Mouse (Mus musculus) midbrain, embryonic 12.5 days (tissue): ENCODE measurements around the gene Arpin. TPM values are rescaled to one million over a fixed set of nuclear protein-coding genes. Genes with fewer than 3 reads are reported as not detected.

Experiments used
- ATAC-seq: fragments of 200-750 bp; cut with Nextera tagmentation; 2 replicates; pipeline ENCODE4 v1.8.0; 2017; ENCODE audit warnings: low read depth, moderate TSS enrichment, moderate library complexity; ENCODE audit not compliant: low FRiP score
- H3K27ac ChIP-seq: fragments of 300-500 bp; sonication (generic); replicated peaks from 2 replicates; pipeline ENCODE4 v1.5.1; 2016; ENCODE audit warnings: mild to moderate bottlenecking
- H3K27me3 ChIP-seq: fragments of 300-500 bp; sonication (generic); 2 replicates; pipeline ENCODE4 v1.6.1; 2016; ENCODE audit warnings: mild to moderate bottlenecking
- H3K36me3 ChIP-seq: fragments of 300-500 bp; sonication (generic); 2 replicates; pipeline ENCODE4 v1.6.1; 2016
- H3K4me1 ChIP-seq: fragments of 300-500 bp; sonication (generic); 2 replicates; pipeline ENCODE4 v1.6.1; 2016
- H3K4me2 ChIP-seq: fragments of 300-500 bp; sonication (generic); replicated peaks from 2 replicates; pipeline ENCODE4 v1.6.1; 2016; ENCODE audit warnings: mild to moderate bottlenecking, moderate library complexity
- H3K4me3 ChIP-seq: fragments of 300-500 bp; sonication (generic); 2 replicates; pipeline ENCODE4 v1.5.1; 2016; ENCODE audit warnings: mild to moderate bottlenecking
- H3K9ac ChIP-seq: fragments of 300-500 bp; sonication (generic); replicated peaks from 2 replicates; pipeline ENCODE4 v1.6.1; 2016; ENCODE audit warnings: mild to moderate bottlenecking, moderate library complexity
- H3K9me3 ChIP-seq: fragments of 300-500 bp; sonication (generic); 2 replicates; pipeline ENCODE4 v1.6.1; 2016; ENCODE audit warnings: mild to moderate bottlenecking
- WGBS: fragments of 180-500 bp; shearing (Covaris S2); methylation state at CpG from one replicate; pipeline ENCODE4 v1.1.7; 2016; 5-methylcytosine and 5-hydroxymethylcytosine counted together
- polyA plus RNA-seq: library from polyadenylated mRNA; unstranded; fragments of >200 nt; fragmentation: Nextera tagmentation; extraction: Ambion mirVana; gene quantifications from 2 replicates; pipeline ENCODE4 v1.2.1, GENCODE M21; 2016

Arpin gene
- polyA plus RNA-seq, 1 experiment from 2014 or later, result 19.2 TPM

DNA sequence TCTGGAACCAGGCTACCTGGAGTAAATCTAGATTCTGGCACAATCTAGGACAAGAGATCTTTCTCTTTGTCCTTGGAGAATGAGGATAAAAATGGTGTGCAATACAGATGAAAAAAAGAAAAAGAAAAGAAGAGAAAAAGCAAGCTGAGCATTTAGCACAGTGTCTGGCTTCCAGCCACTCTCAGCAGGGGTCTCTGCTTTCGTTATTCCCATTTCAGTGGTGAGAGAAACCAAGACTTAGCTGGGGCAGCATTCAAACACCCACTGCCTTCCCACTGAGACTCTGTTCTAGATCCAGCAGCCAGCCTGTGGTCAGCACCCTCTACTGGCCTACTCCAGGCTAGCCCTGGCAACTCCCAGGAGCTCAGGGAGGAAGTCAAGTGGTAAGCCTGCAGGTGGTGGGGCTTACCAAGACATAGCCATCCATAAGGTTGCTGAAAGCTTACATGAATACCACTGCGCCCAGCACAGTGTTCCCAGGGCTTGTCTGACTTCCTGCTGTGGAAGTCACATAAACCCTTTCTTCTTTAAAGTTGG, 6.6 kb downstream of the Arpin start:
- no peaks in the 10 kb centered on the region for H3K9me3 ChIP-seq
- no peaks in the 10 kb centered on the region for H3K4me1 ChIP-seq
- H3K27ac ChIP-seq, result no peak overlapping the region
- no peaks in the 10 kb centered on the region for H3K27me3 ChIP-seq
- no peak overlapping the region for H3K4me2 ChIP-seq
- peaks cover 26% of the 10 kb centered on the region for H3K36me3 ChIP-seq
- 81% methylated on average over 2 of the region's 2 CpGs for WGBS
- no peak overlapping the region for H3K4me3 ChIP-seq
- ATAC-seq, result no peak
- no peak overlapping the region for H3K9ac ChIP-seq

DNA sequence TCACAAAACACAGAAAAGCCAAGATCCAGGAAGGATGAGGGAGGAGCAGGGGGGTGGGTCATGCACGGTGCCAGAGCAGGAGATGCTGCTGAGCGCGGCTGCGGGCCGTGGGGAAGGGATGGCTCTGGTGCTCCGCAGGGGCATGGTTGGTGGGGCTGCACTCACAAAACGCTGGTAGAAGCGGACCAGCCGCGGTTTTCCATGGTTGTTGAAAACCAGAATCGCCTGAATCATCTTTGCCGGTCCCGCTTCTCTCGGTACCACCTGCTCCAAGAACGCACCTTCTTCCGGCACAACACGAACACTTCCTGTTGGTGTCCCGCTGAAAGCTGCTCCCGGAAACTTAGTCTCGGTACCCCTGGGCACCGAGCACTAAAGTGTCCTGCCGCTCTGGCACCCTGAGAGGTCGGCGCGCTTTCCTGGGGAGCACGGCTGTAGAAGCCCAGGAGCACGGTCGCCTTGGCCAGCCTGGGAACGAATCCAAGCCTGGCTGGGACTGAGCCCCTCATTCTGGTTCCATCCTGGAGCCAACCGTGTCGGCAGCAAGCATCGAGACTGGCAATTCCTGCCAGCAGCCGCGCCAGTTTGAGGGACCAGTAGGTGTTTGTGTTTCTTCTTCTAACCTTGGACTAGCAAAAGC, 14.7 kb downstream of the Arpin start, which contains the start of gene Ap3s2:
TSS of gene Ap3s2 (minus strand) at position 306 of the 640 bp plus-strand sequence.
- H3K27me3 ChIP-seq, result no peaks in the 10 kb centered on the region
- WGBS, result under 1% methylated on average over 34 of the region's 34 CpGs
- peaks cover 9% of the 10 kb centered on the region for H3K36me3 ChIP-seq
- ATAC-seq, result peak; percentile 96
- peak within 1 kb of the TSS; percentile 82 for H3K9ac ChIP-seq
- no peaks in the 10 kb centered on the region for H3K9me3 ChIP-seq
- peak within 1 kb of the TSS; percentile 67 for H3K4me2 ChIP-seq
- peaks cover 16% of the 10 kb centered on the region for H3K4me1 ChIP-seq
- peak within 1 kb of the TSS; percentile 77 for H3K27ac ChIP-seq
- H3K4me3 ChIP-seq, result peak within 1 kb of the TSS; percentile 77

GRCm38 (mm10) chr7:79914556-79914955, 20.6 kb downstream of the Arpin start:
- 84% methylated on average over 3 of the region's 3 CpGs for WGBS
- ATAC-seq, result no peak

DNA sequence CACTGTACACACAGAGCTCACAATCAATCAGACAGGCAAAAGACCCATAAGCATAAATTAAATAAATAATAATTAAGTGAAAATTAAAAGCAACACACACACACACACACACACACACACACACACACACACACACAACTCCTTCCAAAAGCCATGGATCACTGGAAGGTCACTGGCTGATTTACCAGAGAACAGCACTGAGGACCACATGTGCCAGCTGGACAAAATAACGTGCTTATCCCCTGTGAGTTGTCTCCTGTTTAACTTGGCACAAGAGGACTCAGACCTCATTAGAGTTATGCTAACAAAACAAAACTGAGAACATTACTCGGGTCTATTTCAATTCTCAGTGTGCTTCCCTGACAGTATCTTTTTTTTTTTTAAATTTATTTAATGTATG, 27.8 kb downstream of the Arpin start:
- Histone ChIP-seq H3K27ac (no peak overlapping the region), H3K4me1 (no peaks in the 10 kb centered on the region), H3K4me2 (no peak overlapping the region), H3K36me3 (peaks cover 76% of the 10 kb centered on the region), H3K27me3 (no peaks in the 10 kb centered on the region), H3K9me3 (no peaks in the 10 kb centered on the region), H3K9ac (no peak overlapping the region), H3K4me3 (no peak overlapping the region)
- no peak for ATAC-seq
- 81% methylated on average over 2 of the region's 2 CpGs for WGBS

More at GRCm38 (mm10) chr7:79914556-79914955, 20.6 kb downstream of the Arpin start:
- Histone ChIP-seq H3K4me3 (no peak overlapping the region), H3K4me2 (no peak overlapping the region), H3K9me3 (no peaks in the 10 kb centered on the region), H3K9ac (no peak overlapping the region), H3K27ac (no peak overlapping the region), H3K36me3 (peaks cover 44% of the 10 kb centered on the region), H3K27me3 (no peaks in the 10 kb centered on the region), H3K4me1 (peaks cover 2% of the 10 kb centered on the region)

- Histone ChIP-seq H3K4me3 (no peak overlapping the region), H3K4me1 (no peaks in the 10 kb centered on the region), H3K27ac (no peak overlapping the region), H3K9me3 (no peaks in the 10 kb centered on the region), H3K36me3 (peaks cover 80% of the 10 kb centered on the region), H3K27me3 (no peaks in the 10 kb centered on the region), H3K9ac (no peak overlapping the region), H3K4me2 (no peak overlapping the region)
- WGBS, result 97% methylated on average over 3 of the region's 3 CpGs
- ATAC-seq, result no peak
Observed at GRCm38 (mm10) chr7:79906914-79907313, 28.2 kb downstream of the Arpin start.

DNA sequence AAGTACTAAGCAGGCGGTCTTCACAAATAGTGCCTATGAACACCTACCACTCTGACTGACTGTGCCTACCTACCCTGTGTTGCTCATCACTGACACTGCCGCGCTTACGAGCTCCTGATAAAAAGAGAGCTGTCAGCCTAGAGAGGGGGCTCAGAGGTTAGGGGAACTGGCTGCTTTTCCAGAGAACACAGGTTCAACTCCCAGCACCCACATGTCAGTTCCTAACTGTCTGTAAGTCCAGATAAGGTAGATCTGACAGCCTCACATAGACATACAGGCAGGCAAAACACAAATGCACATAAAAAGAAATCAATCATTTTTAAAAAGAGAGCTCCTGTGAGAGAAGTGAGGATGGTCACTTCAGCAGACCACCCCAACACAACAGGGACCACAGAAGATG, 30.0 kb downstream of the Arpin start:
- Histone ChIP-seq H3K4me1 (no peaks in the 10 kb centered on the region), H3K9me3 (no peaks in the 10 kb centered on the region), H3K27ac (no peak overlapping the region), H3K36me3 (peaks cover 85% of the 10 kb centered on the region), H3K4me2 (no peak overlapping the region), H3K27me3 (no peaks in the 10 kb centered on the region), H3K9ac (no peak overlapping the region), H3K4me3 (no peak overlapping the region)
- ATAC-seq, result no peak
- 97% methylated on average over 4 of the region's 4 CpGs for WGBS

DNA sequence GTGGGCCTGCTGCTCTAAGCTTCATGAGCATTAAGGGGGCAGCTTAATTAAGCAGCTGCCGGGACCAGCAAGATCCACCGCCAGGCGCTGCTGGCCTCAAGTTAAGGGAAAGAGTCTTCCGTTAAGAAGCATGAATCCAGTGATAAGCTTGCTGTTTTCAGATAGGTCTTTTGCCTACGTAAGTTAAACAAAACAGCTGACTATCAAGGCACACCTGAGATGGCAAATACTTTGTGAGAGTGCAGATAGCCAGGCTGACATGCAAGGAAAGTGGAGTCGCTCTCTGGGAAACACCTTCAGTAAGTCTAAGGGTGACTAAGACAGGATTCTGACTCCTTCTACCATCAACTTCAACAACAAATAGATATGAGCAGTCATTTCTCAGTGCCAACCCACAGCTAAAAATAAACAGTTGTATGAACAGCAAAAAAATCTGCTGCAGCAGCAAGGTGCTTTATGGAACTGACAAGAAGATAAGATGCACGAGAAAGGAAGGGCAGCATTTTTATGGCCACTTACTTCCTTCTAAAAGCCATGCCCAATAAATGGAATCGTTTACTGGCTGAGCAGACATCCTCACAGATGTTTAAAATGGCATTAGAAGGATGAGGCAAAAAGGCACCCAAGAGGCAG, 31.9 kb downstream of the Arpin start:
- no peak overlapping the region for H3K4me2 ChIP-seq
- 95% methylated on average over 8 of the region's 8 CpGs for WGBS
- no peaks in the 10 kb centered on the region for H3K4me1 ChIP-seq
- no peak for ATAC-seq
- no peak overlapping the region for H3K9ac ChIP-seq
- H3K27ac ChIP-seq, result no peak overlapping the region
- H3K36me3 ChIP-seq, result peaks cover 83% of the 10 kb centered on the region
- H3K4me3 ChIP-seq, result no peak overlapping the region
- H3K27me3 ChIP-seq, result no peaks in the 10 kb centered on the region
- no peaks in the 10 kb centered on the region for H3K9me3 ChIP-seq

GRCm38 (mm10) chr7:79900753-79901152, 34.4 kb downstream of the Arpin start:
- Histone ChIP-seq H3K27ac (no peak overlapping the region), H3K4me3 (no peak overlapping the region), H3K4me1 (no peaks in the 10 kb centered on the region), H3K9ac (no peak overlapping the region), H3K9me3 (no peaks in the 10 kb centered on the region), H3K36me3 (peaks cover 82% of the 10 kb centered on the region), H3K27me3 (no peaks in the 10 kb centered on the region), H3K4me2 (no peak overlapping the region)
- WGBS, result 98% methylated on average over 6 of the region's 6 CpGs
- ATAC-seq, result no peak

DNA sequence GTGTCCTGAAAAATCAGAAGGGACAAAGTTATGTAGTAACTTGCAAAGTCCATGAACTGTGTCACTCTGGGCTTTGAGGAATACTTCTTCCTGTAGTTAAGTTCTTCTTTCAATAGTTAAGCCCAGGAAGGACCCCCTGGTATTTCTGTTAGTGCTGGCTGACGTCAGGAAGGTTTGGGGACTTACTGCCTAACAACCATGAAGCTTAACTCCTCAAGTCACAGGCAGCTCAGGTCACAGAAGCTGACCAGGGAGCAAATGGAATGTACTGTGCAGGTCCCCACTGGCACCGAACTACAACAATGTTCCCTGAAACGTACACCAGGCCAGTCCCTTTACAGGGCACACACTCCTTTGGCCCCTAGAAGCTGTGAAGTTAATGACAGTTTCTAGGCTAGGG, 39.9 kb downstream of the Arpin start:
- no peak for ATAC-seq
- H3K4me3 ChIP-seq, result no peak overlapping the region
- no peak overlapping the region for H3K4me2 ChIP-seq
- no peaks in the 10 kb centered on the region for H3K27me3 ChIP-seq
- peaks cover 64% of the 10 kb centered on the region for H3K36me3 ChIP-seq
- H3K27ac ChIP-seq, result no peak overlapping the region
- WGBS, result 79% methylated on average over 3 of the region's 3 CpGs
- H3K9ac ChIP-seq, result no peak overlapping the region
- H3K4me1 ChIP-seq, result no peaks in the 10 kb centered on the region
- no peaks in the 10 kb centered on the region for H3K9me3 ChIP-seq

DNA sequence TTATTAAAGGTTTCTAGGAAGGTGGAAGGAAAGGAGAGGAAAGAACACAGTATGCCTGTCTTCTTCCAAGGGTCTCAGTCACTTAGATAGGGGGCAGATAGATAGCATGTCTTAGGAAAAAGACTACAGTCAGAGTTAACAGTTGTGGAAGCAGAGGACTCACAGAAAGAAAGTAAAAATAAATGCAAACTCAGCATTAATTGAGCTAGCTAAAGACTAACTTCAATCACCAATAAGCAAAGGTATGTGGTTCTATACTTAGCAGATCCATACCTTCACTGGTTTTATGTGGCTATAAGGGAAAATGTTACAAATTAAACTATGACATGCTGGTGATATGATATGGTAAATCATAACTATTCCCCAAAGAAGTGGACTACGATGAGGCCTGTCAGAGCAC, 40.4 kb downstream of the Arpin start:
- no peak overlapping the region for H3K9ac ChIP-seq
- 86% methylated on average over 1 of the region's 1 CpGs for WGBS
- H3K4me1 ChIP-seq, result no peaks in the 10 kb centered on the region
- H3K9me3 ChIP-seq, result no peaks in the 10 kb centered on the region
- no peak overlapping the region for H3K4me2 ChIP-seq
- no peak overlapping the region for H3K27ac ChIP-seq
- no peaks in the 10 kb centered on the region for H3K27me3 ChIP-seq
- no peak for ATAC-seq
- H3K4me3 ChIP-seq, result no peak overlapping the region
- peaks cover 65% of the 10 kb centered on the region for H3K36me3 ChIP-seq

GRCm38 (mm10) chr7:79892576-79893428, 42.4 kb downstream of the Arpin start:
- WGBS, result 89% methylated on average over 6 of the region's 6 CpGs
- Histone ChIP-seq H3K27ac (no peak overlapping the region), H3K36me3 (peaks cover 59% of the 10 kb centered on the region), H3K4me3 (no peak overlapping the region), H3K9ac (no peak overlapping the region), H3K4me1 (no peaks in the 10 kb centered on the region), H3K9me3 (no peaks in the 10 kb centered on the region), H3K4me2 (no peak overlapping the region), H3K27me3 (no peaks in the 10 kb centered on the region)
- no peak for ATAC-seq
